Mouse (Mus musculus): ENCODE results near the gene Sgms1. TPM values are rescaled to one million over a fixed set of nuclear protein-coding genes. Genes with fewer than 3 reads are reported as not detected.

Sgms1 gene
- polyA plus RNA-seq, 1 experiment from 2014 or later, result 41.5 TPM

GRCm38 (mm10) chr19:32393758-32394450 lies 4.4 kb upstream of the Sgms1 start:
- Histone ChIP-seq H3K27me3 (ENCODE audit: insufficient read depth, poor library complexity, severe bottlenecking) (no peaks in the 10 kb centered on the region), H3K27ac (no peak overlapping the region), H3K4me3 (no peak overlapping the region), H3K4me1 (peaks cover 8% of the 10 kb centered on the region), H3K9me3 (no peaks in the 10 kb centered on the region), H3K36me3 (peaks cover 8% of the 10 kb centered on the region; the same call in 1 of the 2 replicates)
- peak; percentile 42 for DNase-seq (ENCODE audit: low spot score)
- WGBS, result 70% methylated on average over 8 of the region's 8 CpGs

GRCm38 (mm10) chr19:32393092-32393745 lies 3.7 kb upstream of the Sgms1 start:
- no peaks in the 10 kb centered on the region for H3K9me3 ChIP-seq
- H3K4me3 ChIP-seq, result no peak overlapping the region
- H3K4me1 ChIP-seq, result peaks cover 8% of the 10 kb centered on the region
- 86% methylated on average over 4 of the region's 4 CpGs for WGBS
- peak; percentile 52 for DNase-seq (ENCODE audit: low spot score)
- peaks cover 8% of the 10 kb centered on the region; the same call in 1 of the 2 replicates for H3K36me3 ChIP-seq
- H3K27me3 ChIP-seq (ENCODE audit: insufficient read depth, poor library complexity, severe bottlenecking), result no peaks in the 10 kb centered on the region
- no peak overlapping the region for H3K27ac ChIP-seq

DNA sequence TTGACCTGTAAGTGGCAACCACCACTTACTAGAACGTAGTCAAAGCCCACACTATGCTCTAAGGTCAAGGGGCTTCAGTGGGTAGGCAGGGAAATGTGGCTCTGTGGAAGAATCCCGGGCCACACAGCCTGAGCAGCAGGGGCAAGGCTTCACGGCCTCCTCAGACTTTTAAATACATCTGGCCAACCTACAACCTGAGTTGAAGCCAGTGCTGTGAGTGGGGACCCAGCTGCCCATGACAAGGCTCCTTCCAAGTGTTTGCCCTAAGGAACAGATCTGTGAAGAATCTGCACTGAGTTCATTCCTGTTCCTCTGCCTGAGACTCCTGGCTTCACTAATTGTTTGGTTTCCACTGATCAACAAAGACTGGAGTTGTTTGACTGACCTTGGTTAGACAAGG lies 1.9 kb upstream of the Sgms1 start:
- no peak overlapping the region for H3K4me3 ChIP-seq
- H3K27ac ChIP-seq, result no peak overlapping the region
- 91% methylated on average over 3 of the region's 3 CpGs for WGBS
- H3K36me3 ChIP-seq, result peaks cover 8% of the 10 kb centered on the region; the same call in 1 of the 2 replicates
- peak; percentile 52 for DNase-seq (ENCODE audit: low spot score)
- H3K27me3 ChIP-seq (ENCODE audit: insufficient read depth, poor library complexity, severe bottlenecking), result no peaks in the 10 kb centered on the region
- peaks cover 21% of the 10 kb centered on the region for H3K4me1 ChIP-seq
- no peaks in the 10 kb centered on the region for H3K9me3 ChIP-seq

GRCm38 (mm10) chr19:32390116-32390515 lies 602 bp upstream of the Sgms1 start:
- Histone ChIP-seq H3K36me3 (peaks cover 8% of the 10 kb centered on the region; the same call in 1 of the 2 replicates), H3K9me3 (no peaks in the 10 kb centered on the region), H3K4me1 (peaks cover 23% of the 10 kb centered on the region), H3K4me3 (peak overlapping the region; percentile 87), H3K27me3 (ENCODE audit: insufficient read depth, poor library complexity, severe bottlenecking) (no peaks in the 10 kb centered on the region), H3K27ac (peak overlapping the region; percentile 98)
- DNase-seq (ENCODE audit: low spot score), result peak; percentile 73
- 31% methylated on average over 7 of the region's 7 CpGs for WGBS

- Histone ChIP-seq H3K9me3 (no peaks in the 10 kb centered on the region), H3K4me3 (peak overlapping the region; percentile 87), H3K4me1 (peaks cover 23% of the 10 kb centered on the region), H3K36me3 (peaks cover 10% of the 10 kb centered on the region; the same call in 1 of the 2 replicates), H3K27me3 (ENCODE audit: insufficient read depth, poor library complexity, severe bottlenecking) (no peaks in the 10 kb centered on the region), H3K27ac (peak overlapping the region; percentile 98)
- peak; percentile 96 for DNase-seq (ENCODE audit: low spot score)
- WGBS, result under 1% methylated on average over 69 of the region's 75 CpGs
Measured at GRCm38 (mm10) chr19:32388191-32388921, 1.2 kb downstream of the Sgms1 start.

- peak; percentile 77 for DNase-seq (ENCODE audit: low spot score)
- Histone ChIP-seq H3K36me3 (peaks cover 10% of the 10 kb centered on the region; the same call in 1 of the 2 replicates), H3K27ac (peak overlapping the region; percentile 98), H3K27me3 (ENCODE audit: insufficient read depth, poor library complexity, severe bottlenecking) (no peaks in the 10 kb centered on the region), H3K9me3 (no peaks in the 10 kb centered on the region), H3K4me3 (peak overlapping the region; percentile 87), H3K4me1 (peaks cover 23% of the 10 kb centered on the region)
- WGBS, result under 1% methylated on average over 72 of the region's 74 CpGs
Measured at GRCm38 (mm10) chr19:32387403-32388190, 1.9 kb downstream of the Sgms1 start.

DNA sequence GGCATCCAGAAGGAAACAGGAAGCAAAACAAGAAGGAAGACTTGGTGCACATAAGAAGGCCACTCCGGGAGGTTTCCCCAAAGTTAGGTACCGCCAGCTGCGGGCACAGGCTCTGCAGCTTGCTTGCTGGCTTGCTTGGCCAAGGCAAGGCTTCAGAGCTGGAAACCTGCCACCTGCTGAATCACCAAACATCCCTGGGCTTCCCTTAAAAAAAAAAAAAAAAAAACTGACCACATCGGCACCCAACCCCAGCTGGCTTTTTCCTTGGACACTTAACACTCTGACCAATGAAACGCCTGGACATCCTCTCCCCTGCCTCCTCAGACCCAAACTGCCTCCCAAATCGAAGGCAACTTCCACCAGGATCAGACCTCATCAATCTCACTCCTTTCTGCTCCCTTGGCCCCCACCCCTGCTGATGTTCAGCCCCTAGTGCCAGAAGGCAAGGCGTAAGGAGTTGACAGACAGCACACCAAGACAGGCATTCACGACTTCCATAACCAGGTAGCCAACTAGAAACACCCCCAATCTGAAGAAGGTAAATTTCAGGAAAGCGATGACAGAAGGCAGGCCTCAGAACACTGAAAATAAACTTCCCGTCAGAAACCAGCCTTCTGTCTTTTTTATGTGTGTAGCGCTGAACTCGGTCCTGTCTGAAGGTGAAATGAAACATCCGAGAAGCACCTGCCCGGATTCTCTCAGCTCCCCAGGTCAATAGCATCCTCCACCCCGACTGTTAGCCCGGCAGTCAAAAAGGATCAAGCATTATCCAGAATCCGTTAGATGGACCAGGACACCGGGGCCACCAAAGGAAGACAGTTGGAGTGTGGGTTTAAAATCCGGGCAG lies 2.7 kb downstream of the Sgms1 start:
- DNase-seq (ENCODE audit: low spot score), result peak; percentile 72
- no peaks in the 10 kb centered on the region for H3K9me3 ChIP-seq
- WGBS, result 25% methylated on average over 19 of the region's 19 CpGs
- peak overlapping the region; percentile 87 for H3K4me3 ChIP-seq
- peaks cover 10% of the 10 kb centered on the region; the same call in 1 of the 2 replicates for H3K36me3 ChIP-seq
- H3K27me3 ChIP-seq (ENCODE audit: insufficient read depth, poor library complexity, severe bottlenecking), result no peaks in the 10 kb centered on the region
- peak overlapping the region; percentile 98 for H3K27ac ChIP-seq
- peaks cover 25% of the 10 kb centered on the region for H3K4me1 ChIP-seq

- Histone ChIP-seq H3K4me1 (peaks cover 41% of the 10 kb centered on the region), H3K27me3 (ENCODE audit: insufficient read depth, poor library complexity, severe bottlenecking) (no peaks in the 10 kb centered on the region), H3K27ac (no peak overlapping the region), H3K9me3 (no peaks in the 10 kb centered on the region), H3K36me3 (0 out of 2 replicates have a peak, but pooled peaks cover 2% of the 10 kb centered on the region), H3K4me3 (no peak overlapping the region)
- DNase-seq (ENCODE audit: low spot score), result no peak
- WGBS, result 87% methylated on average over 8 of the region's 8 CpGs
Measured at GRCm38 (mm10) chr19:32383738-32384137, 5.8 kb downstream of the Sgms1 start.

GRCm38 (mm10) chr19:32381511-32381961 lies 8.0 kb downstream of the Sgms1 start:
- peaks cover 51% of the 10 kb centered on the region for H3K4me1 ChIP-seq
- WGBS, result 61% methylated on average over 3 of the region's 3 CpGs

DNA sequence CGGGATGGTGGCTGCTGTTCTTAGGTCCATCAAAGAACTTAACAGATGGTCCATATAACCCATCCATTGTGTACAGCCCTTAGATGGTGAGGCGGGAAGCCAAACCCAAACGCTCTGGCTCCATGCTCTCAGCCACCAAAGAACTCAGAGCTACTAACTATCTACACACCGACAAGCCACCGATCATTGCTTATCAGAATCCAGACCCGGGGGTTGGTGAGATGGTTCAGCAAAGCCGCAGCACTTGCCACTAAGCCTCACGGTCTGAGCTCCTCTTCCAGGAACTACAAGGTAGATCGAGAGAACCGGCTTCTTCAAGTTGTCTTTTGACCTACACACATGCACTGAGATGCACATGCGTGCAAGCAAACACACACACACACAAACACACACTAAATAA lies 8.8 kb downstream of the Sgms1 start:
- Histone ChIP-seq H3K27me3 (ENCODE audit: insufficient read depth, poor library complexity, severe bottlenecking) (no peaks in the 10 kb centered on the region), H3K36me3 (0 out of 2 replicates have a peak, but pooled peaks cover 2% of the 10 kb centered on the region), H3K27ac (no peak overlapping the region), H3K9me3 (no peaks in the 10 kb centered on the region), H3K4me3 (no peak overlapping the region), H3K4me1 (peaks cover 51% of the 10 kb centered on the region)
- WGBS, result 71% methylated on average over 11 of the region's 11 CpGs
- no peak for DNase-seq (ENCODE audit: low spot score)

More at GRCm38 (mm10) chr19:32381511-32381961, 8.0 kb downstream of the Sgms1 start:
- Histone ChIP-seq H3K36me3 (0 out of 2 replicates have a peak, but pooled peaks cover 2% of the 10 kb centered on the region), H3K4me3 (no peak overlapping the region), H3K27ac (0 out of 2 replicates have a peak overlapping the region, but pooled peaks have one; percentile 1), H3K27me3 (ENCODE audit: insufficient read depth, poor library complexity, severe bottlenecking) (no peaks in the 10 kb centered on the region), H3K9me3 (no peaks in the 10 kb centered on the region)
- no peak for DNase-seq (ENCODE audit: low spot score)

DNA sequence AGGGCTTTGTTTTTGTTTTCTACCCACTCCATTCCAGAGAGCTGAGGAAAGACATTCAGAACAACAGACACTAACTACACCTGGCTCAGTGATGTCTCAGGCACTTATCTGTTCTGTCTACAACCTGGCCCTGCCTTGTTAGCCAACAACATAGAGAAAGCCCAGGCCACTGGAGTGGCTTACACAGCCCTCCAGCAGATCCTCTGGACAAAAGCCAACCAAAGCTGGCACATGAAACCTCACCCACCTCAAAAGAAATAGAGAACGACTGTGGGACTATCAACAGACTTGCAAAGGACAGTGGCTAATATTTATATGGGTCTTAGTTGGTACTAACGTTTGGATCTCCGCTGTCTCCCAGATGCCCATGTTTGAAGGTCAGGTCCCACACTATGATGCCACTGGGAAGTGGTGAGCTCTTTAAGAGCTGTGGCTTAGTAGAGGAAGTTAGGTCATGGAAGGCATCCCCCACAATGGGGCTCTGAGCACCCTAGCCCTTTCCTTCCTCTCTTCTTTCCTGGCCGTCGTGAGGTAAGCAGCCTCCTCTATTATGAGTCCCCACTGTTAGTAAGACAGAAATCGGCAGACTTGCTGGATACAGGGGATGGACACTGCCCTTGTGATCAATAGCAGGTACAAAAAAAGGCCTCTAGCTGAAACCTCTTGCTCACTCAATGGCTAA lies 10.1 kb downstream of the Sgms1 start:
- H3K27ac ChIP-seq, result peak overlapping the region; percentile 49; the same call in 1 of the 2 replicates

More for the DNA sequence above, 10.1 kb downstream of the Sgms1 start:
- no peak overlapping the region for H3K4me3 ChIP-seq
- 78% methylated on average over 6 of the region's 6 CpGs for WGBS
- no peaks in the 10 kb centered on the region for H3K27me3 ChIP-seq (ENCODE audit: insufficient read depth, poor library complexity, severe bottlenecking)
- H3K4me1 ChIP-seq, result peaks cover 55% of the 10 kb centered on the region
- no peaks in the 10 kb centered on the region for H3K9me3 ChIP-seq
- H3K36me3 ChIP-seq, result 0 out of 2 replicates have a peak, but pooled peaks cover 2% of the 10 kb centered on the region
- DNase-seq (ENCODE audit: low spot score), result no peak
